Mouse (Mus musculus) T-helper 1 cell (primary cell): ENCODE results near the gene Nceh1.
"Not testable (repeated sequence)": the region's sequence is repeated elsewhere in the genome, so short reads cannot be mapped to it uniquely, and the experiment has no call there.

Source experiments
- in situ Hi-C: fragments of 300-600 bp; cut with MboI, MseI; formaldehyde crosslinking; loops from one replicate; pipeline ENCODE4 v1.15.1; 2025; ENCODE audit warnings: high pct_unique_total_duplicates

The Nceh1 gene

GRCm38 (mm10) chr3:27283071-27283713, 100.4 kb downstream of the Nceh1 start:
- in situ Hi-C loops: no loop called here

GRCm38 (mm10) chr3:27283796-27284195, 101.0 kb downstream of the Nceh1 start:
- in situ Hi-C loops: no loop called here

- in situ Hi-C loops: no loop called here
These were observed 101.5 kb downstream of the Nceh1 start for GRCm38 (mm10) chr3:27284227-27284626.

GRCm38 (mm10) chr3:27285072-27285471, 102.3 kb downstream of the Nceh1 start:
- in situ Hi-C loops: loop anchor here (5.0 kb wide), 1 partner anchor 42 kb away; no protein-coding TSS in a partner anchor

- in situ Hi-C loops: loop anchor here (5.0 kb wide), 1 partner anchor 39 kb away; no protein-coding TSS in a partner anchor
These were observed 105.5 kb downstream of the Nceh1 start for GRCm38 (mm10) chr3:27288301-27288700.

GRCm38 (mm10) chr3:27288909-27289308, 106.1 kb downstream of the Nceh1 start:
- in situ Hi-C loops: loop anchor here (5.0 kb wide), 1 partner anchor 38 kb away; no protein-coding TSS in a partner anchor

GRCm38 (mm10) chr3:27290285-27290684, 107.5 kb downstream of the Nceh1 start:
- in situ Hi-C loops: no loop called here

- in situ Hi-C loops: not testable (repeated sequence)
These were observed 108.2 kb downstream of the Nceh1 start for GRCm38 (mm10) chr3:27290945-27291344.

- in situ Hi-C loops: not testable (repeated sequence)
These were observed 108.6 kb downstream of the Nceh1 start for GRCm38 (mm10) chr3:27291411-27291810.

GRCm38 (mm10) chr3:27293645-27294385, 111.0 kb downstream of the Nceh1 start:
- in situ Hi-C loops: no loop called here

GRCm38 (mm10) chr3:27300451-27300850, 117.7 kb downstream of the Nceh1 start:
- in situ Hi-C loops: no loop called here

GRCm38 (mm10) chr3:27302339-27303022, 119.7 kb downstream of the Nceh1 start:
- in situ Hi-C loops: no loop called here

GRCm38 (mm10) chr3:27306815-27307214, 124.0 kb downstream of the Nceh1 start:
- in situ Hi-C loops: no loop called here

GRCm38 (mm10) chr3:27310973-27311372, 128.2 kb downstream of the Nceh1 start:
- in situ Hi-C loops: no loop called here

- in situ Hi-C loops: no loop called here
These were observed 128.7 kb downstream of the Nceh1 start for GRCm38 (mm10) chr3:27311475-27311874.

GRCm38 (mm10) chr3:27314506-27315164, 131.9 kb downstream of the Nceh1 start:
- in situ Hi-C loops: no loop called here

GRCm38 (mm10) chr3:27316559-27317287, 134.0 kb downstream of the Nceh1 start, which contains the start of gene Tnfsf10:
Gene Tnfsf10 (plus strand): TSS chr3:27317028.
- in situ Hi-C loops: no loop called here

GRCm38 (mm10) chr3:27317288-27318024, 134.7 kb downstream of the Nceh1 start:
- in situ Hi-C loops: no loop called here

- in situ Hi-C loops: no loop called here
These were observed 136.9 kb downstream of the Nceh1 start for GRCm38 (mm10) chr3:27319650-27320049.
